Mouse (Mus musculus) layer of hippocampus, adult 11-12 months (tissue): ENCODE results near the gene Lypd6.

Experiments
- DNase-seq: peaks from one replicate; pipeline ENCODE4 v3.0.0; 2022; ENCODE audit warnings: low spot score

The Lypd6 gene

DNA sequence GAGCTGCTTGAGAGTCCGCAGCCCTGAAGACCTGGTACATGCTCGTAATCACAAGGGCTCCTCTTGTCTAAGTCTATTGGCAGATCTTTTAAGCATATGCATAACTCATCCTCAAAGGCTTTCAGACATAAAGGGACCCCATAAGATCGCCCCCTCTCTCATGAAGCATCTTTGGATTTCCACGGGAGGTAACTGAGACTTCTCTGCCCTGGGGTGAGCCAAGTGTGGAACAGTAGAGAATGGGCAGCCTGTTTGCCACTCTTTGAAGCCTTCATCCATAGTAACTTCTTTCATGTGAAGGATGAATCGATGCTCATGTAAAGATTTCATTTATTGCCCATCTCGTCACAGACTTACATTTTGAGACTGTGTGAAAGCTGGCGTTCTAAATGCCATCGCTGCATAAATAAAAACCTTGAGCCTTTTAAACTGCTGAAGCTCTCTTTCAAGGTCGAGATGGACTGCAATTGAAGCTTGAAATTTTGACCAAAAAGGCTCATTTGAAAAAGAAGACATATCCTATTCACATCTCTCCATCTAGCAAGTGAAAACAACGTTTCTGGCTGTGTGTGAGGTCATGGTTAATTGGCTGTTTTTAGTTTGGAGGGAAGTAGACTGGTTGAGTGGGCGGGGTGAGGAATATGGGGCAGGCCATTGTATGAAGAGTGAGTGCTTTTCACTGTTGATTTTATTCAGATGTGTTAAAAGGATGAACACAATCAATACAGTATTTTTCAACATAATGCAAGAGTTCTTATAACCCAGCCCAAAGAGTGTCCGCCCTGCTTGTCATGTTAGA lies 107.7 kb downstream of the Lypd6 start:
- no peak for DNase-seq

DNA sequence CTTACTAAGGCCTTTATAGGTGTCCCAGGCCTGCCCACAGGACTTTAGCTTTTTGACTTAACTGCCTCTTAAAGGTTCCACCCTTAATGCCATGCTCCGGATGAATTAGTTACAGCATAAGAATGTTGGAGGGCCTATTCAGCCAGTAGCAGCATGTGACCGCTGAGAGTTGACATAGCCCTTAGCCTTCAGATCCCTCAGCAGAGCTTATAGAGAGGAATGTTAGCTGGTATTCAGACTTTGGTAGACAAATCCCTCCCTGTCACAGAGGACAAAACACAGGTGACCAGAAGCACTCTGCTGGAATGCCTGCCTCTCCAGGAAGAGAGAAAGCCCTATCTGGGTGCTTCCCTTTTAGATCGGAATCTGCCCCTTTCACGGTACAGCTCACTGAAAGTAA lies 109.5 kb downstream of the Lypd6 start:
- DNase-seq = no peak

DNA sequence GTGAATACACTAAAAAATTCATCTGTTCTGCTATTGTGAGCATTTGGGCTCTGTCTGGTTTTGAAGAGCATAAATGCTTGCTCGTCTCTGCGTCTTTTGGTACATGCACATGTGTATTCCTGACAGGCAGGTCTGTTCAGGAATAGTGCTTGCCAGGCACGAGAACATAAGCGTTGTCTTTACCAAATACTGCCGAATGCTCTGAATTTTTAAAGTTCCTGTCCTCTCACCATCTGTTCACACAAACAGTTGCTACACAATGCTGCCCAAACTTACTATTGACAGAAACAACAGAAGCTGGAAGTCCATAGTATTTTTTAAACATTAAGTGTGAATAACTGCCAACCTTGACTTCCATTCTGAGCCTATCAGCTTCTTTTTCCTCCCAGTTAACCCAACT lies 112.9 kb downstream of the Lypd6 start:
- no peak for DNase-seq

DNA sequence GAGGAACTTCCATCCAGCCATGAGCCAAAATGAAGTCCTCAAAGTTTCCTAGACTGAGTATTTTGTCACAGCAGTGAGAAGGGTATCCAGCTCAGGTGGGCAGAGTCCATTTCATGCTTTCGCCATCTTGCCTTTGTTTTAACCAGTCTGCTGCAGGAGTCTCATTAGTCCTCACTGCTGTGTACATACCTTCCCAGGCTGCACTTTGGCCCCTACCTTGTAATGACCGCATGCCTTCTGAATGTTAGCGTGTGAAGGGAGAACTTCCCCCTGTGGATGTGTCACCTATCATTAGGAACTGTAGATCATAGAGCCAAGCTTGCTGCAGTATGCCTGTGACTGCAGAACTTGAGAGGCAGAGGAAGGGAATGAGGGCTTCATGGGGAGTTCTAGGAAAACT lies 114.2 kb downstream of the Lypd6 start:
- no peak for DNase-seq

DNA sequence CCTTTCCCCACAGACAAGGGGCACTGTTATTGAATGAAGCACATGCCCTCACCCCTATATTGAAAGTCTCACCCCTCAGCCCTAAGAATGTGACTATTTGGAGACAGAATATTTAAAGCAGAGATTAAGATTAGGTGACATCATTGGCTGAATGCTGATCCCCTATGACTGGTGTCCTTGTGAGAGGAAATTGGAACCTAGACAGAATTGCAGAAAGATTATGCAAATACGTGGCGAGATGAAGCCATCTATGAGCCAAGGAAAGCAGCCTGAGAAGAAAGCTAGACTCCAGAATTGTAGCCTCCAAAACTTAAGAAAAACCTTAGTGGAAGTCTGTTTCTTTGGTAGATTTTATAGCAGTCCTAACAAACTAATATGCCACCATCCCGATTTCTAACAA lies 115.1 kb downstream of the Lypd6 start:
- DNase-seq = no peak

DNA sequence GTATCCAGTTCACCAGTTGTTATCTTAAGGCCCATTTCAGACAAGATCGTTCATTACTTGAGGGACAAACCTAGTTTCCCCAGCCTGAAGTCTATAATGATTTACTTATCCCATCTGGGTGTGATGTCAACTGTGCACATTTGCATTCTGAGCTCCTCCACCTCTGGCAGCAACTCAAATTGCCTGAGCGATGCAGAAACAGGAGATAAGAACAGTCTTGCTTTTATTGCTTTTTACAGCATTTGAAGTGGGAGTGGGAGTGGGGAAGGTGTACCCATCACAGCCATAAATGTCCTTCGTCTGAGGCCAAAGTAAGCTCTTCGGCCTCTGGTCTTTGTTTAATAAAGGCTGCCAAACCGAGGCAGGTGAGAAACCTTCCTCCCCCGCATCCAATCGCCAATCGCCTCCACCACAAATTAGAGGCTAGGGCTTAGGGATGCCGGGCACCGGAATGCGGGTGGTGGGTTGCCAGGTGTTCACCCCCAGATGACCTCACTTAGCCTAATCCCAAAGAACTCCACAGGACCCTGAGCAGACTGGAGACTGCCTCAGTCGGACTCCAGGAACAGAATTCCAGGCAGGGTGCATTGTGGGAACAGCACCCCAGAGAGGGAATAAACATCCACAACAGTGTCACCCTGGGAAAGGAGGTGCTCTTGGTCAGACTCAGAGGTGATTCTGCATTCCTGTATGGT lies 120.6 kb downstream of the Lypd6 start:
- no peak for DNase-seq

GRCm38 (mm10) chr2:50188856-50189255 lies 122.6 kb downstream of the Lypd6 start:
- DNase-seq = no peak

- peak; percentile 39 for DNase-seq
These were observed 130.5 kb downstream of the Lypd6 start for GRCm38 (mm10) chr2:50196681-50197080.

DNA sequence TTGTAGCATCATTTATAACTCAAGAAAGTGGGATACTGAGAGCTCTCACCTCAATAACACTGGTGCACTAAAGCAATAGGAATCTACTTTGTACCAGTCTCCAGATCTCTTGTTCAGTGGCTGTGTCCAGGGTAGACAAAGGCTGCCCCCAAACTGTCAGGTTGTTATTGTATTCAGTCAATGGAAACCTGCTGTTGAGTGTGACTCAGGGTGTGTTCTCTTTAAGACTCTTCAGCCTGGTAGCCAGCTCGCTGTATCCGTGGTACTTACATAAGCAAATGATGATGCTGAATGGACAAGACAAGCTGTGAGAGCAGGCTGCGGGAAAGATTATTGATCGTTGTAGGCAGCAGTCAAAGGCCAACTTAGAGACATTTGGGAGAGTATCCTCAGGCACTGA lies 131.6 kb downstream of the Lypd6 start:
- DNase-seq = no peak

- no peak for DNase-seq
These were observed 134.3 kb downstream of the Lypd6 start for GRCm38 (mm10) chr2:50200541-50200940.

DNA sequence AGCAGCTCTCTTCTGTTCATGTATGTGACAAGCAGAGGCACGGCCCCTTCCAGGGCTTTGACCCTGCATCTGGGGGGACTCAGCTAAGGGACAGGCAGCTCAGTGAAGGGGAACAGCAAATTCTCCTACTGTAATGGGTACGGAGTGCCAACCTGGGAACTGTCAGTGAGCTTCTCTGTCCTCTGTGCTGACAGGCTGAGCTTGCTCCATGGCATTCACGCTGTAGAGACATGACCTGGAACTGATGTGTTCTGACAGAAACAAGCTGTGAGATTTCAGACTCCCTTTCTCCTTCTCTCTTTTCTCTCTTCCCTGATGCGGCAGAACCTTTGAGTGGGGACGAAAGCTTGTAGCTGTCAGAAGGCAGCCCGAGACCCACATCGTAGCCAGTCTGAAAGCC lies 154.3 kb downstream of the Lypd6 start:
- DNase-seq = no peak

- DNase-seq = no peak
These were observed 158.8 kb downstream of the Lypd6 start for GRCm38 (mm10) chr2:50225019-50225418.

DNA sequence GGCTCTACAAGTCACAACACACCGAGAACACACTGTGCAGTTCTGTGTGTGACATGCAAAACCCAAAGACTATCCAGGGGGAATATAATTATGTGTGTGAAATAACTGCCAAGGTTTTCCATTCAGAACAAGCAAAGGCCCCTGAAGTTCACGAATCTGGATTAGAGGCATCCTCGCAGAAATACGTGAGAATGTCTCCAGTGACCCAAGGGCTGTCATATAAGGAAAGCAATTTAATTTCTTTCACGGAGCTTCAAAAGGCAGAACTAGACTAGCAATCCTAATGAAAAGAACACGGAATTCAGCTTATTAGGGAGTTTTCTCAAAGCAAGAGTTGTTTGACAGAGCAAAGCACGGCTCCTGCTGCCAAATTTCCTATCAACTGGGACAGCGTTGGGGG lies 167.3 kb downstream of the Lypd6 start:
- DNase-seq = no peak
